Mouse (Mus musculus) cerebellum, postnatal 10 days (tissue): ENCODE results near the gene Zfp687.

ENCODE experiments used
- DNase-seq, 2 experiments: peaks; one replicate each; pipeline ENCODE4 v3.0.0; 2021; ENCODE audit warnings: mixed read lengths in 2 of 2

Gene Zfp687

DNA sequence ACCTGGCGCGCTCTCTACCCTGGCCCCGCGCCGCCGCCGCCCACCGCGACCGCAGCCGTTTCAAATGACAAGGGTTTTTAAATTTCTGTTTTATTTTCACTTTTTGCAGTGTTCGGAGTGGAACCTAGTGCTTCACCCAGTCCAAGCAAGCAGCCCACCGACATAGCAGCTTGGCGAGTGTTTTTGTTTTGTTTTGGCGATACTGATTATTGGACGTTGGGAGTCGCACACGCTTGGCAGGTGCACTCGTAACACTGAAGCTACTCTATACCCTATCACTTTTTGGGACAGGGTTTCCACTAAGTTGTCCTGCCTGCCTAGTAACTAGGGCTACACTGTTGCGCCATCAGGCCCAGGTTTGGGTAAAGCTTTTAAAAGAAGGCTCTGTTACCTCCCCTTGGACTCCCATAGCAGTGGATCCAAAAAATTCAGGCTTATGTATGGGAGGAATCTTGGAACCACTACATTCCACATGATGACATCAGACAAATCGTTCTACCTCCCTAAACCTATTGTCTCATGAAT, 1.3 kb upstream of the Zfp687 start:
- DNase-seq = no peak

GRCm38 (mm10) chr3:95015891-95016531, 763 bp upstream of the Zfp687 start:
- DNase-seq = peak; percentile 98

DNA sequence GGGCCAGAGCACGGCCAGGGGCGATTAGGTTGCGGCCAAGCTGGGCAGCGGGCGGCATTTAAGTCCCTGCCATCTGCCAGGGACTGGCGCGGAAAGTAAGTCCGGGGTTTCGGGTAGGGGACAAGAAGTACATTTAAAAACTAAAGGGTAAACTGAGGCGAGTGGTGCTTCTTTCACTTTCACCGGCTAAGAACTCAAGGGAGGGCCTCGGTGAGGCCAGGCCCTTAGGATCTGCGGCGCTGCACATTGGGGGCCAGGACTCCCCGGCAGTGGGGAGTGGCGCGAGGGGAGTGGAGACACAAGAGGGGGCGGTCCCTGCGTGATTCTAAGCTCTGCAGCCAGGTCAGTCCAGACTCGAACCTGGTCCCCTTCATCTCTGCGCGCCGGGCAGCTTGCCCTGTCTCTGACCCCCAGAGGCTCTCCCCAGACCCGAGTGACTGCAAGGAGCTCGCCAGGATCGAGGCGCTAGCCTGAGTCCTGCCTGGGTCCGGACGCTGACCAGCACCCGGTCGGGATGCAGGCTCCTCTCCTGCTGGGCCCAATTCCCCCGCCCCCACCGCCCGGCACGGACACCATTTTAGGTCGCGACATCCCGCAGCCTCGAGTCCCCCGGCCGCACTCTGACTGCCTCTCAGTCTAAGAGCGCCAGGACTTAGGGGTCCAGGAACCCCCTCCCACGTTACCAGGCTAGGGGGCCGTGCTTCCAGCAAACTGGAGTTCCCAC, 658 bp downstream of the Zfp687 start:
- DNase-seq = peak; percentile 80 to 81

DNA sequence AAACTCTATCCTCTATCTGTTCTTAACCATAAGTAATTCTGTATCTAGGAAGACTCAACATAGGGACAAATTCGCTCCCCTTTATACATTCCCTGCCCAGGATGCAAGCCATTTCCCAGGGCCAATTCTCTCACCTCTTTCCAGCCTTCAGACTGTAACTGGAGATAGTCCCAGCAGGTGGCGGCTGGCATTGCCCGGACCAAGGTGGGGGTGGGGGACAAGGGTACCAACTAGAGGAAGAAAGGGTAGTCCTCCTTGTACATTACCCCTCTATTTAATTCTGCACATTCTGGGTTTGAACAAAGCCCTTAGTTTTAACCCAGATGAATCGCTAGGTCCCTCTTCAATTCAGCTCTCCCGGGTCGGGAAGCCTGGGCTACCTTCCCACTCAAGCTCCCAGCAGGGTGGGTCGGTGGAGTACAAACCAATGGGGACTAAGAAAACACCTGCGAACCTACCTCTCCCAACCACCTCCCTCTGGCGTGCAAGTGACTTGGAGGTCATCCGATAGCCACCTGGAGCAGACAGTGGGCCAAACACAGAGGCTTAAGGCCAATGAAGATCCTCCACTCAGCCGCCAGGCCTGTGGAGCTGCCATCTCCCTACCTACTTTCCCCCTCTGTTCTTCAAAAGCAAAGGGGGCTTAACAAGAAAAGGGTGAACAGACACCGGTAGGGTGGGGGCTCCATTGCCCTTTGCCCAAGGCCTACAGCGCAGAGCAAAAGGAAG, 1.4 kb downstream of the Zfp687 start:
- DNase-seq = peak; percentile 82 to 85

- peak in 1 of 2 experiments; percentile 12 for DNase-seq
These were observed 2.3 kb downstream of the Zfp687 start for GRCm38 (mm10) chr3:95012982-95013381.

GRCm38 (mm10) chr3:95010396-95010795, 4.9 kb downstream of the Zfp687 start:
- DNase-seq = peak in 1 of 2 experiments; percentile 58

- no peak for DNase-seq
These were observed 7.5 kb downstream of the Zfp687 start for GRCm38 (mm10) chr3:95007706-95008105.

DNA sequence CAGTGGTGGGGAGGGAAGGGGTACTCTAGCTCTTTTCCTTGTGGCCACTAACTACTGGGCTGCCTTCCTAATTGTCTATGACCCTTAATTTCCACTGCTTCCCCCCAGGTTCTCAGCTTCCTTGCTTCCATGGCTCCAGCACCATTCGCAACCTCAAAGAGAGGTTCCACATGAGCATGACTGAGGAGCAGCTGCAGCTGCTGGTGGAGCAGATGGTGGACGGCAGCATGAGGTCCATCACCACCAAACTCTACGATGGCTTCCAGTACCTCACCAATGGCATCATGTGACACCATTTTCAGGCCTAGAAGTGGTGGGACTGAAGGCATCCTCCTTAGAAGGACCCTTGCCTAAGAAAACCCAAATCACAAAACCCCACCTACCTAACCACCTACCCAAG, 9.6 kb downstream of the Zfp687 start:
- DNase-seq = peak in 1 of 2 experiments; percentile 50

- no peak for DNase-seq
These were observed 12.0 kb downstream of the Zfp687 start for GRCm38 (mm10) chr3:95003273-95003672.

DNA sequence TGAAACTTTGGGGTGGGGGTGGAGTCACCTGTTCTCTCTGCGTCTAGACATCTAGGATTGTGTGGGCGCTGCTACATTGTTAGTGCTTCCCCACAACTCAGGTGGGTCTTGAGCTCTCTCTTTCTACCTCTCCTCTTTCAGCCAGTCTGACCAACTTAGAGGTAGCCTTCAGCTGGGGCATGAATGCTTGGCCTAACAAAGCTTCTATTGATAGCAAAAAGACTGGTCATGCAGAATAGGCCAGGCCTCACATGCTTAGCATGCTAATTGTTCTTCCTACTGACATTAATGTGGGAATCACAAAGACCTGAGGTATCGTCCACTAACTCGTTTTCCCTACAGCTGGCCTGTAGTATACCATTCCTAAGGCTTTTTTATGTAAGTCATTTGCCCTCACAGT, 12.7 kb downstream of the Zfp687 start:
- DNase-seq = peak in 1 of 2 experiments; percentile 5

- peak; percentile 93 to 97 for DNase-seq
These were observed 18.3 kb downstream of the Zfp687 start for GRCm38 (mm10) chr3:94996946-94997345.

DNA sequence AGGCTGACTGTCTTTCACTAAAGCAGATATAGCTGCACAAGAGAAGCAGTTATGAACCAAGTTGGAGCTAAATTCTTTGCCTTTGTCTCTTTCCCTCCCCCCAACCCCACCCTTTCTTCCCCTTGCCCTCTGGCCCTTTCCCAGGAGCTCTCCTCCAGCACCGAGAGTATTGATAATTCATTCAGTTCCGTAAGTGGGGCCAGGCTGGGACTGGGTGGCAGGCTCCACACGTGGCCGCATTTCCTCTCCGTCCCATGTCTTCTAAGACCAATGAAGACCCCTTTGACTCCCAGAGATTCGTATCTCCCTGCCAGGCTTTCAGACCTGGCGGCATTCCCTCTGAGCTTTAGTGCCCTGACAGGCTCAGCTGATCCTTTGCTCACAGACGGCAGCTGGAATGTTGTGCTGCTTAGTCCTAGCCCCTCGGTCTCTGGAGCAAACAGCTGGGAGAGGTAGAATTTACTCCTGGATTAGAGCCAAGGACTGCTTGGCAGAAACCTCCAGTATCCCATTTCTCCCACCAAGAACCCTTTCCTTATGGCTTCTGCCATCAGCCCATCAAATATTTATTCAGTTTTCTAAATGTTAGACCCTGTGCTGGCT, 26.0 kb downstream of the Zfp687 start:
- DNase-seq = no peak

DNA sequence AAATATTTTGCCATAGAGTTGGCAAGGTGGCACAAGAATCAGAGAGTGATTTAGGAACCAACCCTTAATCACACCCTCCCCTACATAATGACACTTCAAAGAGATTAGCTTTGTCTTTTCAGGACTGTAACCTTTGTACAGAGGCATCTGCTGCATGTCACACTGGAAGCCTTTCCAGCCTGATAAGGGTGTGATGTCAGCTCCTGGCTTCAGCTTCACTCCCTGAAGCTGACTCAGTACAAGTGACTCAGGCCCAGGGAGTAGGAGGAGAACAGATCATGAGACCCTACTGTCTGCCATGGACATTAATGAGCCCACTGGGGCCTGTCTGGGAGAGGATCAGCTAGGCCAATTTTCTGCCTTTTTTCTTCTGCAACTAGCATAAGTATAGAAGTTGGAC, 27.7 kb downstream of the Zfp687 start:
- no peak for DNase-seq

DNA sequence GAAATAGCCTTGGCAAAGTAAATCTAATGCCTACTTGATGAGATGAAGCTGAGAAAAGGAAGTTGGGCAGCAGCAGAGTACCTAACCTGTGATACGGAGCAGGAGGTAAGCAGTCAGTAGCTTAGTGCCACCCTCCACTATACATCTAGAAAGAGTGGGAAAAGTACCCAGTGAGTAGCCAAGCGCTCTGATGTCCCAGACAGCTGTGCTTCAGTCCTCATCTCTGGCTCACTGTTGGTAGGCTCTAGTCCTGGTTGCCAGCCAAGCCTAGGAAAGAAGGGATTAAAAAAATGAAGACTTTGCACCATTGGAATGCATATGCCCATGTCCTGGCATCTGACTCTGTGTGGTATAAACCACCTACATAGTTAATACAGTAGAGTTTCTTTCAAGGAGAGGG, 29.7 kb downstream of the Zfp687 start:
- no peak for DNase-seq

GRCm38 (mm10) chr3:94984312-94984711, 30.9 kb downstream of the Zfp687 start:
- no peak for DNase-seq

GRCm38 (mm10) chr3:94974528-94975422, 40.5 kb downstream of the Zfp687 start, which contains the start of gene Pi4kb:
Pi4kb (plus strand) TSS chr3:94974731.
- DNase-seq = peak; percentile 90 to 91

- no peak for DNase-seq
These were observed 41.2 kb downstream of the Zfp687 start for GRCm38 (mm10) chr3:94974026-94974527.

GRCm38 (mm10) chr3:94973620-94974019, 41.6 kb downstream of the Zfp687 start:
- no peak for DNase-seq

- DNase-seq = no peak
These were observed 42.7 kb downstream of the Zfp687 start for GRCm38 (mm10) chr3:94972552-94972951.

- DNase-seq = no peak
These were observed 49.4 kb downstream of the Zfp687 start for GRCm38 (mm10) chr3:94965878-94966277.

GRCm38 (mm10) chr3:94964989-94965388, 50.3 kb downstream of the Zfp687 start:
- no peak for DNase-seq

GRCm38 (mm10) chr3:94960322-94960721, 54.9 kb downstream of the Zfp687 start:
- no peak for DNase-seq
